Mouse (Mus musculus) heart, postnatal 0 days (tissue): ENCODE results near the gene Yy1.

Experiments used
- CTCF ChIP-seq: IDR thresholded peaks from 2 replicates; pipeline ENCODE4 v1.5.1; 2016; ENCODE audit warnings: antibody characterized with exemption, control low read depth, low read depth
- EP300 ChIP-seq: IDR thresholded peaks from 2 replicates; pipeline ENCODE4 v1.6.1; 2016; ENCODE audit warnings: antibody characterized with exemption, low read depth

DNA sequence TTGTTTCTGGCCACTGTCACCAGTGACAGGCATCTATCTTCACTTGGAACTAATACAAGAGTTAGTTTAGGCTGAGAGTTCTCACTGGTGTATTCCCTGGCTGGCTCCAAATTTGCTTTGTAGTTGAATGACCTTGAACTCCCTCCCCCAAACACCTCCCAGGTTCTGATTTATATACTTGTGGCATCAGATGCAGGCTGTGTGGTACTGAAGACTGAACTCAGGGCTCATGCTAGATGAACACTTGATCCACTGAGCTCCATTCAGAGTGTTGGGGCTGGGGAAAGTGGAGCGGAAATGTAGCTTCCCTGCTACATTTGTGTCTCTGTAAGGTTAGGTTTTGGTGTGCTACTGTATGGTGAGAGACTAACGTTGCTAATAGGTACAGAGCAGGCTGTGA, 11.6 kb downstream of the Yy1 start:
- TF ChIP-seq CTCF (no peak), EP300 (no peak)
